Mouse (Mus musculus) lung, postnatal 0 days (tissue): ENCODE measurements at regions not wholly inside any gene's neighbourhood (a gene's known extent, or its start where the extent isn't known, plus 50 kb on each side); places are given as distances from the start of the nearest gene placed in this dataset.

ENCODE experiments used
- ATAC-seq: fragments of 200-750 bp; cut with Nextera tagmentation; 2 replicates; pipeline ENCODE4 v1.8.0; 2017; ENCODE audit warnings: moderate library complexity
- DNase-seq: peaks from one replicate; pipeline ENCODE4 v3.0.0-alpha.2; 2016; ENCODE audit warnings: low spot score
- H3K27ac ChIP-seq: fragments of 300-500 bp; sonication (generic); 2 replicates; pipeline ENCODE4 v1.5.1; 2014; ENCODE audit warnings: antibody characterized with exemption, mild to moderate bottlenecking, low read length, mixed read lengths
- H3K27me3 ChIP-seq: fragments of 300-500 bp; sonication (generic); replicated peaks from 2 replicates; pipeline ENCODE4 v1.6.1; 2014; ENCODE audit warnings: low read length, mixed read lengths; ENCODE audit not compliant: insufficient read depth
- H3K36me3 ChIP-seq: fragments of 300-500 bp; sonication (generic); 2 replicates; pipeline ENCODE4 v1.6.1; 2014; ENCODE audit warnings: low read length, mixed read lengths; ENCODE audit not compliant: insufficient read depth
- H3K4me1 ChIP-seq: fragments of 300-500 bp; sonication (generic); 2 replicates; pipeline ENCODE4 v1.6.1; 2014; ENCODE audit warnings: antibody characterized with exemption, low read depth, low read length, mixed read lengths; ENCODE audit not compliant: insufficient read depth
- H3K4me2 ChIP-seq: fragments of 300-500 bp; sonication (generic); replicated peaks from 2 replicates; pipeline ENCODE4 v1.6.1; 2014; ENCODE audit warnings: low read depth, mild to moderate bottlenecking, low read length, moderate library complexity, mixed read lengths
- H3K4me3 ChIP-seq: fragments of 300-500 bp; sonication (generic); 2 replicates; pipeline ENCODE4 v1.5.1; 2014; ENCODE audit warnings: low read depth, low read length
- H3K9ac ChIP-seq: fragments of 300-500 bp; sonication (generic); replicated peaks from 2 replicates; pipeline ENCODE4 v1.6.1; 2014; ENCODE audit warnings: low read depth, mild to moderate bottlenecking
- H3K9me3 ChIP-seq: fragments of 300-500 bp; sonication (generic); 2 replicates; pipeline ENCODE4 v1.6.1; 2016; ENCODE audit warnings: low read length, mixed read lengths
- CTCF ChIP-seq: IDR thresholded peaks from 2 replicates; pipeline ENCODE4 v1.5.1; 2016; ENCODE audit warnings: antibody characterized with exemption, mild to moderate bottlenecking
- EP300 ChIP-seq: IDR thresholded peaks from 2 replicates; pipeline ENCODE4 v1.6.1; 2016; ENCODE audit warnings: antibody characterized with exemption, mild to moderate bottlenecking, control low read depth
- WGBS: fragments of 180-500 bp; shearing (Covaris S2); extraction: QIAGEN DNeasy Blood & Tissue Kit; methylation state at CpG from one replicate; pipeline ENCODE4 v1.1.7; 2014; 5-methylcytosine and 5-hydroxymethylcytosine counted together

GRCm38 (mm10) chr13:60429148-60429547 is 172.6 kb upstream of the Dapk1 start:
- peaks cover 5% of the 10 kb centered on the region; the same call in 1 of the 2 replicates for H3K4me1 ChIP-seq
- no peak for ATAC-seq
- H3K36me3 ChIP-seq, result no peaks in the 10 kb centered on the region
- H3K27me3 ChIP-seq, result no peaks in the 10 kb centered on the region
- H3K4me3 ChIP-seq, result no peak overlapping the region
- no peak for DNase-seq
- H3K9me3 ChIP-seq, result no peaks in the 10 kb centered on the region
- no peak overlapping the region for H3K27ac ChIP-seq
- WGBS, result 76% methylated on average over 3 of the region's 3 CpGs
- H3K9ac ChIP-seq, result no peak overlapping the region
- no peak overlapping the region for H3K4me2 ChIP-seq
- TF ChIP-seq EP300 (no peak), CTCF (peak; percentile 54)

- H3K27ac ChIP-seq, result no peak overlapping the region
- 75% methylated on average over 8 of the region's 8 CpGs for WGBS
- no peak for TF ChIP-seq EP300
- TF ChIP-seq CTCF, result no peak
These were observed 170.3 kb upstream of the Dapk1 start for GRCm38 (mm10) chr13:60431412-60431811.

GRCm38 (mm10) chr13:60434221-60435210 is 167.2 kb upstream of the Dapk1 start:
- no peak for TF ChIP-seq CTCF
- TF ChIP-seq EP300, result no peak
- DNase-seq (no peak), ATAC-seq (no peak)
- H3K27ac ChIP-seq, result no peak overlapping the region
- H3K27me3 ChIP-seq, result no peaks in the 10 kb centered on the region
- H3K4me3 ChIP-seq, result no peak overlapping the region
- no peaks in the 10 kb centered on the region for H3K36me3 ChIP-seq
- no peaks in the 10 kb centered on the region for H3K9me3 ChIP-seq
- H3K4me2 ChIP-seq, result no peak overlapping the region
- H3K4me1 ChIP-seq, result no peaks in the 10 kb centered on the region
- H3K9ac ChIP-seq, result no peak overlapping the region
- 65% methylated on average over 11 of the region's 11 CpGs for WGBS

More at GRCm38 (mm10) chr13:60431412-60431811, 170.3 kb upstream of the Dapk1 start:
- no peak for ATAC-seq
- H3K4me3 ChIP-seq, result no peak overlapping the region
- no peak for DNase-seq
- H3K9ac ChIP-seq, result no peak overlapping the region
- no peak overlapping the region for H3K4me2 ChIP-seq
- H3K27me3 ChIP-seq, result no peaks in the 10 kb centered on the region
- peaks cover 5% of the 10 kb centered on the region; the same call in 1 of the 2 replicates for H3K4me1 ChIP-seq
- H3K9me3 ChIP-seq, result no peaks in the 10 kb centered on the region
- no peaks in the 10 kb centered on the region for H3K36me3 ChIP-seq

- 21% methylated on average over 5 of the region's 5 CpGs for WGBS
- no peak overlapping the region for H3K9ac ChIP-seq
- no peak overlapping the region for H3K4me2 ChIP-seq
- no peak overlapping the region for H3K27ac ChIP-seq
- no peak overlapping the region for H3K4me3 ChIP-seq
- ATAC-seq, result peak; percentile 69
- no peaks in the 10 kb centered on the region for H3K4me1 ChIP-seq
- DNase-seq, result peak; percentile 52
- H3K9me3 ChIP-seq, result no peaks in the 10 kb centered on the region
- H3K27me3 ChIP-seq, result no peaks in the 10 kb centered on the region
- H3K36me3 ChIP-seq, result no peaks in the 10 kb centered on the region
- TF ChIP-seq EP300 (peak; percentile 86), CTCF (no peak)
These were observed 166.4 kb upstream of the Dapk1 start for GRCm38 (mm10) chr13:60435333-60435732.

GRCm38 (mm10) chr13:60438177-60438576 is 163.6 kb upstream of the Dapk1 start:
- no peaks in the 10 kb centered on the region for H3K27me3 ChIP-seq
- WGBS, result 64% methylated on average over 2 of the region's 2 CpGs
- H3K27ac ChIP-seq, result no peak overlapping the region
- H3K4me3 ChIP-seq, result no peak overlapping the region
- no peak overlapping the region for H3K4me2 ChIP-seq
- no peak overlapping the region for H3K9ac ChIP-seq
- ATAC-seq (no peak), DNase-seq (no peak)
- no peak for TF ChIP-seq CTCF
- no peak for TF ChIP-seq EP300
- no peaks in the 10 kb centered on the region for H3K4me1 ChIP-seq
- no peaks in the 10 kb centered on the region for H3K36me3 ChIP-seq
- no peaks in the 10 kb centered on the region for H3K9me3 ChIP-seq

GRCm38 (mm10) chr13:60440586-60440985 is 161.2 kb upstream of the Dapk1 start:
- Histone ChIP-seq H3K9me3 (no peaks in the 10 kb centered on the region), H3K36me3 (no peaks in the 10 kb centered on the region), H3K4me1 (no peaks in the 10 kb centered on the region), H3K9ac (no peak overlapping the region), H3K27me3 (no peaks in the 10 kb centered on the region), H3K4me2 (no peak overlapping the region), H3K4me3 (no peak overlapping the region), H3K27ac (no peak overlapping the region)
- 44% methylated on average over 3 of the region's 3 CpGs for WGBS
- DNase-seq, result no peak
- ATAC-seq, result no peak
- no peak for TF ChIP-seq CTCF
- TF ChIP-seq EP300, result no peak
